Mouse (Mus musculus) heart, embryonic 10.5 days (tissue): ENCODE results near the gene Foxp4. TPM values are rescaled to one million over a fixed set of nuclear protein-coding genes. Genes with fewer than 3 reads are reported as not detected.

Experiments
- DNase-seq: peaks from one replicate; pipeline ENCODE4 v3.0.0-alpha.2; 2017; ENCODE audit warnings: low spot score
- H3K27ac ChIP-seq: fragments of 300-500 bp; sonication (generic); 2 replicates; pipeline ENCODE4 v1.5.1; 2016; ENCODE audit warnings: mild to moderate bottlenecking
- H3K27me3 ChIP-seq: fragments of 300-500 bp; sonication (generic); 2 replicates; pipeline ENCODE4 v1.6.1; 2016; ENCODE audit warnings: mild to moderate bottlenecking; ENCODE audit not compliant: poor library complexity, insufficient read depth, severe bottlenecking
- H3K36me3 ChIP-seq: fragments of 300-500 bp; sonication (generic); 2 replicates; pipeline ENCODE4 v1.6.1; 2016; ENCODE audit warnings: mild to moderate bottlenecking, moderate library complexity
- H3K4me1 ChIP-seq: fragments of 300-500 bp; sonication (generic); 2 replicates; pipeline ENCODE4 v1.6.1; 2016; ENCODE audit warnings: mild to moderate bottlenecking
- H3K4me3 ChIP-seq: fragments of 300-500 bp; sonication (generic); 2 replicates; pipeline ENCODE4 v1.5.1; 2016; ENCODE audit warnings: mild to moderate bottlenecking, moderate library complexity
- H3K9me3 ChIP-seq: fragments of 300-500 bp; sonication (generic); 2 replicates; pipeline ENCODE4 v1.6.1; 2016; ENCODE audit warnings: mild to moderate bottlenecking, moderate library complexity
- WGBS: fragments of 180-500 bp; shearing (Covaris S2); methylation state at CpG from one replicate; pipeline ENCODE4 v1.1.7; 2016; 5-methylcytosine and 5-hydroxymethylcytosine counted together
- polyA plus RNA-seq: library from polyadenylated mRNA; unstranded; fragments of >200 nt; fragmentation: Nextera tagmentation; extraction: Ambion mirVana; gene quantifications from 2 replicates; pipeline ENCODE4 v1.2.1, GENCODE M21; 2016

Foxp4 gene
- polyA plus RNA-seq, 1 experiment from 2014 or later = 27.3 TPM

GRCm38 (mm10) chr17:47923011-47923677 is 1.3 kb downstream of the Foxp4 start:
- Histone ChIP-seq H3K27ac (peak overlapping the region; percentile 97), H3K4me3 (peak overlapping the region; percentile 83), H3K27me3 (peaks cover 5% of the 10 kb centered on the region; the same call in 1 of the 2 replicates), H3K9me3 (no peaks in the 10 kb centered on the region), H3K4me1 (peaks cover 55% of the 10 kb centered on the region), H3K36me3 (peaks cover 19% of the 10 kb centered on the region; the same call in 1 of the 2 replicates)
- WGBS = under 1% methylated on average over 28 of the region's 28 CpGs
- DNase-seq = no peak

GRCm38 (mm10) chr17:47922579-47922978 is 1.9 kb downstream of the Foxp4 start:
- peaks cover 61% of the 10 kb centered on the region for H3K4me1 ChIP-seq

GRCm38 (mm10) chr17:47922116-47922515 is 2.3 kb downstream of the Foxp4 start:
- H3K4me1 ChIP-seq = peaks cover 65% of the 10 kb centered on the region
- DNase-seq = no peak
- peaks cover 5% of the 10 kb centered on the region; the same call in 1 of the 2 replicates for H3K27me3 ChIP-seq
- peaks cover 22% of the 10 kb centered on the region; the same call in 1 of the 2 replicates for H3K36me3 ChIP-seq
- 2% methylated on average over 21 of the region's 21 CpGs for whole genome bisulfite sequencing
- H3K27ac ChIP-seq = peak overlapping the region; percentile 97
- no peaks in the 10 kb centered on the region for H3K9me3 ChIP-seq
- peak overlapping the region; percentile 83 for H3K4me3 ChIP-seq

More at GRCm38 (mm10) chr17:47922579-47922978, 1.9 kb downstream of the Foxp4 start:
- WGBS = 0% methylated on average over 24 of the region's 24 CpGs
- Histone ChIP-seq H3K27ac (peak overlapping the region; percentile 97), H3K27me3 (peaks cover 5% of the 10 kb centered on the region; the same call in 1 of the 2 replicates), H3K9me3 (no peaks in the 10 kb centered on the region), H3K36me3 (peaks cover 22% of the 10 kb centered on the region; the same call in 1 of the 2 replicates), H3K4me3 (peak overlapping the region; percentile 83)
- no peak for DNase-seq

- Histone ChIP-seq H3K4me1 (peaks cover 67% of the 10 kb centered on the region), H3K27ac (peak overlapping the region; percentile 5; the same call in 1 of the 2 replicates), H3K9me3 (no peaks in the 10 kb centered on the region), H3K4me3 (peak overlapping the region; percentile 83), H3K36me3 (peaks cover 29% of the 10 kb centered on the region; the same call in 1 of the 2 replicates), H3K27me3 (peaks cover 5% of the 10 kb centered on the region; the same call in 1 of the 2 replicates)
- 43% methylated on average over 4 of the region's 4 CpGs for WGBS
- no peak for DNase-seq
Observed at GRCm38 (mm10) chr17:47921136-47921665, 3.2 kb downstream of the Foxp4 start.

- Histone ChIP-seq H3K9me3 (no peaks in the 10 kb centered on the region), H3K27ac (no peak overlapping the region), H3K36me3 (peaks cover 40% of the 10 kb centered on the region), H3K4me1 (peaks cover 61% of the 10 kb centered on the region), H3K4me3 (no peak overlapping the region), H3K27me3 (peaks cover 5% of the 10 kb centered on the region; the same call in 1 of the 2 replicates)
- DNase-seq = no peak
- 56% methylated on average over 5 of the region's 5 CpGs for WGBS
Observed at GRCm38 (mm10) chr17:47919826-47920225, 4.6 kb downstream of the Foxp4 start.

- Histone ChIP-seq H3K27me3 (peaks cover 5% of the 10 kb centered on the region; the same call in 1 of the 2 replicates), H3K4me3 (no peak overlapping the region), H3K9me3 (no peaks in the 10 kb centered on the region), H3K27ac (peak overlapping the region; percentile 36; the same call in 1 of the 2 replicates), H3K4me1 (peaks cover 63% of the 10 kb centered on the region), H3K36me3 (peaks cover 47% of the 10 kb centered on the region)
- WGBS = 60% methylated on average over 5 of the region's 5 CpGs
- no peak for DNase-seq
Observed at GRCm38 (mm10) chr17:47917907-47918306, 6.5 kb downstream of the Foxp4 start.

GRCm38 (mm10) chr17:47917212-47917611 is 7.2 kb downstream of the Foxp4 start:
- Histone ChIP-seq H3K27ac (no peak overlapping the region), H3K4me1 (peaks cover 60% of the 10 kb centered on the region), H3K4me3 (no peak overlapping the region), H3K9me3 (no peaks in the 10 kb centered on the region), H3K36me3 (peaks cover 50% of the 10 kb centered on the region), H3K27me3 (peaks cover 5% of the 10 kb centered on the region; the same call in 1 of the 2 replicates)
- no peak for DNase-seq
- 70% methylated on average over 3 of the region's 3 CpGs for WGBS

GRCm38 (mm10) chr17:47914676-47915219 is 9.7 kb downstream of the Foxp4 start:
- DNase-seq = no peak
- peaks cover 43% of the 10 kb centered on the region for H3K36me3 ChIP-seq
- no peak overlapping the region for H3K27ac ChIP-seq
- no peaks in the 10 kb centered on the region for H3K27me3 ChIP-seq
- H3K9me3 ChIP-seq = no peaks in the 10 kb centered on the region
- H3K4me1 ChIP-seq = peaks cover 55% of the 10 kb centered on the region
- no peak overlapping the region for H3K4me3 ChIP-seq
- 55% methylated on average over 9 of the region's 9 CpGs for WGBS

- 11% methylated on average over 51 of the region's 51 CpGs for WGBS
- peaks cover 65% of the 10 kb centered on the region for H3K4me1 ChIP-seq
- peak overlapping the region; percentile 61 for H3K4me3 ChIP-seq
- peak overlapping the region; percentile 67 for H3K27ac ChIP-seq
- H3K27me3 ChIP-seq = no peaks in the 10 kb centered on the region
- no peaks in the 10 kb centered on the region for H3K9me3 ChIP-seq
- peak; percentile 90 for DNase-seq
- H3K36me3 ChIP-seq = peaks cover 8% of the 10 kb centered on the region
Observed at GRCm38 (mm10) chr17:47909091-47910001, 15.1 kb downstream of the Foxp4 start.

- no peaks in the 10 kb centered on the region for H3K27me3 ChIP-seq
- WGBS = 94% methylated on average over 2 of the region's 2 CpGs
- no peak for DNase-seq
- no peak overlapping the region for H3K27ac ChIP-seq
- H3K4me1 ChIP-seq = peaks cover 71% of the 10 kb centered on the region
- H3K36me3 ChIP-seq = peaks cover 16% of the 10 kb centered on the region
- H3K9me3 ChIP-seq = no peaks in the 10 kb centered on the region
- no peak overlapping the region for H3K4me3 ChIP-seq
Observed at GRCm38 (mm10) chr17:47908079-47908478, 16.4 kb downstream of the Foxp4 start.

GRCm38 (mm10) chr17:47907366-47907920 is 17.0 kb downstream of the Foxp4 start:
- Histone ChIP-seq H3K27ac (peak overlapping the region; percentile 2; the same call in 1 of the 2 replicates), H3K27me3 (no peaks in the 10 kb centered on the region), H3K4me3 (no peak overlapping the region), H3K36me3 (peaks cover 19% of the 10 kb centered on the region), H3K4me1 (peaks cover 71% of the 10 kb centered on the region), H3K9me3 (no peaks in the 10 kb centered on the region)
- DNase-seq = no peak
- 58% methylated on average over 9 of the region's 9 CpGs for WGBS
